Mouse (Mus musculus): Measurements from ENCODE around the gene Rdh16f1. TPM values are rescaled to one million over a fixed set of nuclear protein-coding genes. Genes with fewer than 3 reads are reported as not detected.

Rdh16f1 gene
- polyA plus RNA-seq, 1 experiment from 2014 or later: not detected

Other genes with a start within 250 kb of the Rdh16f1 start
- 17.8 and 22.5 TPM in 2 replicates for gene Ndufa4l2, start 244.8 kb upstream of the Rdh16f1 start, polyA plus RNA-seq (2015; fragmentation: Nextera tagmentation; extraction: Ambion mirVana)
- 50.4 and 69.9 TPM in 2 replicates for gene Shmt2, start 237.3 kb upstream of the Rdh16f1 start, polyA plus RNA-seq (2015; fragmentation: Nextera tagmentation; extraction: Ambion mirVana)
- gene Nxph4, start 225.2 kb upstream of the Rdh16f1 start, polyA plus RNA-seq (2015; fragmentation: Nextera tagmentation; extraction: Ambion mirVana): 80.4 and 102 TPM in 2 replicates
- 102 and 108 TPM in 2 replicates for gene Lrp1, start 138.6 kb upstream of the Rdh16f1 start, polyA plus RNA-seq (2015; fragmentation: Nextera tagmentation; extraction: Ambion mirVana)
- 5.0 and 11.5 TPM in 2 replicates for gene Stat6, start 116.8 kb upstream of the Rdh16f1 start, polyA plus RNA-seq (2015; fragmentation: Nextera tagmentation; extraction: Ambion mirVana)
- gene Nemp1, start 92.9 kb upstream of the Rdh16f1 start, polyA plus RNA-seq (2015; fragmentation: Nextera tagmentation; extraction: Ambion mirVana): 3.4 and 4.7 TPM in 2 replicates
- 2.5 and 4.8 TPM in 2 replicates for gene Nab2, start 91.2 kb upstream of the Rdh16f1 start, polyA plus RNA-seq (2015; fragmentation: Nextera tagmentation; extraction: Ambion mirVana)
- 1.2 and 2.1 TPM in 2 replicates for gene Myo1a, start 54.6 kb upstream of the Rdh16f1 start, polyA plus RNA-seq (2015; fragmentation: Nextera tagmentation; extraction: Ambion mirVana)
- gene Tac2, start 35.3 kb upstream of the Rdh16f1 start, polyA plus RNA-seq (2015; fragmentation: Nextera tagmentation; extraction: Ambion mirVana): 0.56 and 0.75 TPM in 2 replicates
- 2.4 and 2.8 TPM in 2 replicates for gene Zbtb39, start 20.2 kb upstream of the Rdh16f1 start, polyA plus RNA-seq (2015; fragmentation: Nextera tagmentation; extraction: Ambion mirVana)
- gene Gpr182, start 8.1 kb upstream of the Rdh16f1 start, polyA plus RNA-seq (2015; fragmentation: Nextera tagmentation; extraction: Ambion mirVana): 0.90 and 1.3 TPM in 2 replicates
- not detected in 2 replicates for gene Rdh1, start 66 bp upstream of the Rdh16f1 start, polyA plus RNA-seq (2015; fragmentation: Nextera tagmentation; extraction: Ambion mirVana)
- 0.09 and 0.27 TPM in 2 replicates for gene Rdh9, start 16.6 kb downstream of the Rdh16f1 start, polyA plus RNA-seq (2015; fragmentation: Nextera tagmentation; extraction: Ambion mirVana)
- 0.05 and 0.09 TPM in 2 replicates for gene Rdh16, start 41.4 kb downstream of the Rdh16f1 start, polyA plus RNA-seq (2015; fragmentation: Nextera tagmentation; extraction: Ambion mirVana)
- not detected in 2 replicates for gene Rdh19, start 90.1 kb downstream of the Rdh16f1 start, polyA plus RNA-seq (2015; fragmentation: Nextera tagmentation; extraction: Ambion mirVana)
- not detected in 2 replicates for gene Rdh16f2, start 106.7 kb downstream of the Rdh16f1 start, polyA plus RNA-seq (2015; fragmentation: Nextera tagmentation; extraction: Ambion mirVana)
- gene Rdh7, start 129.0 kb downstream of the Rdh16f1 start, polyA plus RNA-seq (2015; fragmentation: Nextera tagmentation; extraction: Ambion mirVana): not detected in 2 replicates
- gene Sdr9c7, start 138.7 kb downstream of the Rdh16f1 start, polyA plus RNA-seq (2015; fragmentation: Nextera tagmentation; extraction: Ambion mirVana): 0.06 TPM in 1 of 2 replicates, not detected in the other
- not detected in 2 replicates for gene Hsd17b6, start 247.8 kb downstream of the Rdh16f1 start, polyA plus RNA-seq (2015; fragmentation: Nextera tagmentation; extraction: Ambion mirVana)

Data from neural tube, embryonic 15.5 days (tissue).